Mouse (Mus musculus) bone marrow macrophage, adult 2 months (primary cell): ENCODE data around the gene Panx3. TPM values are rescaled to one million over a fixed set of nuclear protein-coding genes. Genes with fewer than 3 reads are reported as not detected.

Experiments
- H3K27ac ChIP-seq: 2 replicates; pipeline ENCODE4 v1.5.1; 2012; ENCODE audit warnings: low read depth, low read length; ENCODE audit not compliant: insufficient read depth
- H3K4me1 ChIP-seq: 2 replicates; pipeline ENCODE4 v1.6.1; 2012; ENCODE audit warnings: low read length; ENCODE audit not compliant: control insufficient read depth, insufficient read depth
- H3K4me3 ChIP-seq: 2 replicates; pipeline ENCODE4 v1.5.1; 2012; ENCODE audit warnings: mild to moderate bottlenecking, low read length, moderate library complexity; ENCODE audit not compliant: insufficient read depth
- CTCF ChIP-seq: IDR thresholded peaks from 2 replicates; pipeline ENCODE4 v1.5.1; 2012; ENCODE audit warnings: low read depth, mild to moderate bottlenecking, low read length, moderate library complexity
- POLR2A ChIP-seq: IDR thresholded peaks from 2 replicates; pipeline ENCODE4 v1.6.1; 2012; ENCODE audit warnings: mild to moderate bottlenecking, low read depth, low read length, borderline replicate concordance
- polyA plus RNA-seq: library from polyadenylated mRNA; stranded (reverse); fragments of >200 nt; gene quantifications from 2 replicates; pipeline ENCODE4 v1.2.4, GENCODE M21; 2012; ENCODE audit not compliant: missing spikeins, insufficient read depth, insufficient read length

The Panx3 gene
- polyA plus RNA-seq, 1 experiment, result not detected

- Histone ChIP-seq H3K27ac (no peak overlapping the region), H3K4me1 (no peaks in the 10 kb centered on the region), H3K4me3 (no peak overlapping the region)
- TF ChIP-seq CTCF, result no peak
- TF ChIP-seq POLR2A, result no peak
These were observed 4.4 kb downstream of the Panx3 start for GRCm38 (mm10) chr9:37664604-37665003.

GRCm38 (mm10) chr9:37663210-37663609 is 5.8 kb downstream of the Panx3 start:
- H3K27ac ChIP-seq, result no peak overlapping the region
- no peaks in the 10 kb centered on the region for H3K4me1 ChIP-seq
- no peak for TF ChIP-seq CTCF
- TF ChIP-seq POLR2A, result no peak
- H3K4me3 ChIP-seq, result no peak overlapping the region

- H3K4me1 ChIP-seq, result no peaks in the 10 kb centered on the region
- H3K4me3 ChIP-seq, result no peak overlapping the region
- no peak for TF ChIP-seq CTCF
- no peak for TF ChIP-seq POLR2A
- no peak overlapping the region for H3K27ac ChIP-seq
These were observed 9.6 kb downstream of the Panx3 start for GRCm38 (mm10) chr9:37659413-37659812.

GRCm38 (mm10) chr9:37656931-37657481 is 12.0 kb downstream of the Panx3 start, which contains the start of gene Tbrg1:
Gene Tbrg1, minus strand, starts transcription at chr9:37657312.
- H3K4me3 ChIP-seq, result peak within 1 kb of the TSS; percentile 75
- TF ChIP-seq CTCF (no peak), POLR2A (no peak)
- no peaks in the 10 kb centered on the region for H3K4me1 ChIP-seq
- H3K27ac ChIP-seq, result peak within 1 kb of the TSS; percentile 35

- Histone ChIP-seq H3K27ac (peak overlapping the region; percentile 35), H3K4me3 (peak overlapping the region; percentile 75), H3K4me1 (no peaks in the 10 kb centered on the region)
- TF ChIP-seq POLR2A, result no peak
- no peak for TF ChIP-seq CTCF
These were observed 12.6 kb downstream of the Panx3 start for GRCm38 (mm10) chr9:37656439-37656881.

GRCm38 (mm10) chr9:37655961-37656360 is 13.1 kb downstream of the Panx3 start:
- no peak for TF ChIP-seq CTCF
- TF ChIP-seq POLR2A, result no peak
- no peak overlapping the region for H3K27ac ChIP-seq
- peak overlapping the region; percentile 75 for H3K4me3 ChIP-seq
- H3K4me1 ChIP-seq, result no peaks in the 10 kb centered on the region

GRCm38 (mm10) chr9:37653836-37654235 is 15.2 kb downstream of the Panx3 start:
- H3K4me1 ChIP-seq, result no peaks in the 10 kb centered on the region
- no peak overlapping the region for H3K27ac ChIP-seq
- no peak for TF ChIP-seq CTCF
- no peak overlapping the region for H3K4me3 ChIP-seq

GRCm38 (mm10) chr9:37650639-37651038 is 18.4 kb downstream of the Panx3 start:
- Histone ChIP-seq H3K4me3 (no peak overlapping the region), H3K4me1 (no peaks in the 10 kb centered on the region), H3K27ac (no peak overlapping the region)
- TF ChIP-seq POLR2A (no peak), CTCF (no peak)

- H3K27ac ChIP-seq, result no peak overlapping the region
- no peaks in the 10 kb centered on the region for H3K4me1 ChIP-seq
- no peak overlapping the region for H3K4me3 ChIP-seq
- no peak for TF ChIP-seq POLR2A
- TF ChIP-seq CTCF, result no peak
These were observed 22.8 kb downstream of the Panx3 start for GRCm38 (mm10) chr9:37646246-37646645.

GRCm38 (mm10) chr9:37638721-37639120 is 30.3 kb downstream of the Panx3 start:
- H3K4me3 ChIP-seq, result no peak overlapping the region
- H3K27ac ChIP-seq, result no peak overlapping the region
- TF ChIP-seq POLR2A, result no peak
- TF ChIP-seq CTCF, result no peak
- peaks cover 4% of the 10 kb centered on the region; the same call in 1 of the 2 replicates for H3K4me1 ChIP-seq

- Histone ChIP-seq H3K4me1 (peaks cover 4% of the 10 kb centered on the region; the same call in 1 of the 2 replicates), H3K4me3 (no peak overlapping the region), H3K27ac (no peak overlapping the region)
- TF ChIP-seq CTCF, result no peak
- no peak for TF ChIP-seq POLR2A
These were observed 32.1 kb downstream of the Panx3 start for GRCm38 (mm10) chr9:37636800-37637542.
